Mouse (Mus musculus): ENCODE results near the gene Methig1. TPM values are rescaled to one million over a fixed set of nuclear protein-coding genes. Genes with fewer than 3 reads are reported as not detected.
"Not testable (repeated sequence)": the region's sequence is repeated elsewhere in the genome, so short reads cannot be mapped to it uniquely, and the experiment has no call there.

Methig1 gene
- polyA plus RNA-seq, 1 experiment: not detected

DNA sequence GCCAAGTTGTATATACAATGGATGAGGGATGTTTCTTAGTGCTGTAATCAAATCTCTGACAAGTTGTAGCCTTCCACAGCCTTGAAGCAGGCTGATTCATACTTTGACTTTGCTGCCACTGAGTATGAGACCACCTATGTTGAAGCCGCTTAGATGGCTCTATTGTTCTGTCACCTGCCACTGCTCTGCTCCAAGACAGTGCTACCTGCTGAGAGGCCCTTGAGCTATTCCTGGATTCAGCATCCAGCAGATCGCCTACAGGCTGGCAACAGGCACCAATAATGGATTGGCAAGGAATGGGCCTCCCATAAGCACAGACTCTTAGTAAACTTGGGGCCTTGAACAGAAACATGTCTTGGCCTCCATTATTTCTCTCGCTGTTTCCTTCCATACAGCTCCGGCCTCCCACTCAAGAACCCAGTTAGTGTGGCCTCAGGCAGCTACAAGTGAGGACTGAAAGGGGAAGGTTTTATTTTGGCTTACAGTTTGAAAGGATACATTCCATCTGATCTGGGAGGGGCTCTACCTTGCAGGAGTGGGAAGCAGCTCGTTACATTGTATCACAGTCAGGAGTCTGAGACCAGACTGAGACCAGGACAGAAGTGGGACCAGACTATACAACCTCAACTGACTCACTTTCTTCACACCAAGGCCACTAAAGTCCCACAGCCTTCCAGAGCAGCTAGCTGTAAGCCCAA, 38.4 kb upstream of the Methig1 start:
- 98% methylated on average over 5 of the region's 5 CpGs for WGBS
- H3K4me1 ChIP-seq (replicated peaks; ENCODE audit: control insufficient read depth, insufficient read depth, low read length): no peaks in the 10 kb centered on the region
- no peak overlapping the region for H3K27ac ChIP-seq (ENCODE audit: control insufficient read depth, insufficient read depth, low read length)
- DNase-seq: no peak
- TF ChIP-seq CTCF (IDR thresholded peaks at IDR 0.05; ENCODE audit: borderline replicate concordance, control insufficient read depth, extremely low read depth, insufficient read depth, low read length, poor library complexity): no peak
- TF ChIP-seq POLR2A (IDR thresholded peaks at IDR 0.05; ENCODE audit: control insufficient read depth, extremely low read depth, insufficient read depth, low read length, poor library complexity): no peak
- no peak overlapping the region for H3K4me3 ChIP-seq (ENCODE audit: control insufficient read depth, insufficient read depth, low read length)
- no peaks in the 10 kb centered on the region for H3K27me3 ChIP-seq (ENCODE audit: control insufficient read depth, insufficient read depth, low read length)
- no peaks in the 10 kb centered on the region for H3K36me3 ChIP-seq (ENCODE audit: control insufficient read depth, insufficient read depth, low read length)

DNA sequence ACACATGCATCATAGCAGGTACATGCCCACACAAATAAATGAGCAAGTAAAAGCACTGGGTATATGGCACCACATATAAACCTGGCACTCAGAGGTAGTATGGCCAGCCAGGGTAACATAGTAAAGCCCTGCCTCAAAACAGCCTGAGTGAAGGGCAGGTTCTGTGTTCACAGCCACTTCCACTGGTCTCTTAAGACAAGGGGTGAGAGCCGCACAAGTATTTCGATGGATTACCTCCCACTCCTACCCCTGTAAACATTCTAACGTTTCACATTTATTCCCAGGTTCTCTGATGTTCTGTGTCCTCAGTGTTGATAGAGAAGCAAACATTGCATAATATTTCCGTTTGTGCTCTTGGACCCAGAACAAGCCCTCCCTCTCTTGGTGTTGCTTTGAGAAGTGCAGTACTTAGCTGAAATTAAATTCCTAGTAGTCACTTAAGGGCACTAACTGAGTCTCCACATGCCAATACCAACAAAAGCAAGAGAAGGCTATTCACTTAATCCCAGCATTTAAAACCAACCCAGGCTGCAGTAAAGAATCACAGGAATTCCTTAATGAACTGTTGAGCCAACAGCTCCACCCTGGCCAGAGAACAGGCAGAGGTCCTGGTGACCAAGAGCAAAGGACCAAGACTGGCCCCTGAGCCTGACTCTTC, 34.8 kb upstream of the Methig1 start:
- H3K27me3 ChIP-seq (ENCODE audit: control insufficient read depth, insufficient read depth, low read length); H3K36me3 ChIP-seq (ENCODE audit: control insufficient read depth, insufficient read depth, low read length); H3K27ac ChIP-seq (ENCODE audit: control insufficient read depth, insufficient read depth, low read length); DNase-seq; H3K4me3 ChIP-seq (ENCODE audit: control insufficient read depth, insufficient read depth, low read length); H3K4me1 ChIP-seq (replicated peaks; ENCODE audit: control insufficient read depth, insufficient read depth, low read length): not testable (repeated sequence)
- WGBS: 86% methylated on average over 4 of the region's 4 CpGs

- Histone ChIP-seq H3K4me1 (replicated peaks; ENCODE audit: control insufficient read depth, insufficient read depth, low read length) (no peaks in the 10 kb centered on the region), H3K27ac (ENCODE audit: control insufficient read depth, insufficient read depth, low read length) (no peak overlapping the region), H3K4me3 (ENCODE audit: control insufficient read depth, insufficient read depth, low read length) (no peak overlapping the region), H3K27me3 (ENCODE audit: control insufficient read depth, insufficient read depth, low read length) (no peaks in the 10 kb centered on the region), H3K36me3 (ENCODE audit: control insufficient read depth, insufficient read depth, low read length) (no peaks in the 10 kb centered on the region)
- no peak for DNase-seq
- 97% methylated on average over 1 of the region's 1 CpGs for WGBS
- no peak for TF ChIP-seq POLR2A (IDR thresholded peaks at IDR 0.05; ENCODE audit: control insufficient read depth, extremely low read depth, insufficient read depth, low read length, poor library complexity)
- TF ChIP-seq CTCF (IDR thresholded peaks at IDR 0.05; ENCODE audit: borderline replicate concordance, control insufficient read depth, extremely low read depth, insufficient read depth, low read length, poor library complexity): no peak
These were observed 33.1 kb upstream of the Methig1 start for GRCm38 (mm10) chr15:100319884-100320283.

DNA sequence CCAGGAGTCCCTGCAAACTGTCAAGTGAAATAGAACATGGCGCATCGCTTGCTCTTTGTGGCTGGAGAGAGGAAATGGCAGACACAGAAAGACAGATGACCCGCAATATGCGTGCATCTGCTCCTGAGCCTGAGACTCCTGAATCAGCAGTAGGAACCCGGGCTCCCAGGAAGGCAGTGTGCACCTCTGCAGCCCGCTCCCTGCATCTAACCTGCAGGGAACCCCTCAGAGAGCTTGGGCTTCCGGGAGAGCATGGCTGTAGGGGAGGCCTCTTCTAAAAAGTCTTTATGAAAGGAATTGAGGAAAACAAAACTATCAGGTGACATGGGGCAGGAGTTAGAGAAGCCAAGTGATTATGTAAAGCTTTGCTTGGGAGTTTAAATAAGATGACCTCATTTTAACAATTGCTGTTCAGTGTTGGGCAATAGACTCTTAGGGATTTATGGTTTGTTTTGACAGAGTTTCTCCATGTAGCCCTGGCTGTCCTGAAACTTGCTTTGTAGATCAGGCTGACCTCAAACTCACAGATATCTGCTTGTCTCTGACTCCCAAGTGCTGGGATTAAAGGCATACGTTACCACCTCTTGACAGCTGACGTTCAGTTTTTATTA, 32.5 kb upstream of the Methig1 start:
- TF ChIP-seq POLR2A (IDR thresholded peaks at IDR 0.05; ENCODE audit: control insufficient read depth, extremely low read depth, insufficient read depth, low read length, poor library complexity) (no peak), CTCF (IDR thresholded peaks at IDR 0.05; ENCODE audit: borderline replicate concordance, control insufficient read depth, extremely low read depth, insufficient read depth, low read length, poor library complexity) (no peak)
- DNase-seq: no peak

GRCm38 (mm10) chr15:100321134-100321533, 31.8 kb upstream of the Methig1 start:
- no peak for DNase-seq
- TF ChIP-seq POLR2A (IDR thresholded peaks at IDR 0.05; ENCODE audit: control insufficient read depth, extremely low read depth, insufficient read depth, low read length, poor library complexity): no peak
- no peaks in the 10 kb centered on the region for H3K36me3 ChIP-seq (ENCODE audit: control insufficient read depth, insufficient read depth, low read length)
- H3K4me3 ChIP-seq (ENCODE audit: control insufficient read depth, insufficient read depth, low read length): no peak overlapping the region
- H3K27ac ChIP-seq (ENCODE audit: control insufficient read depth, insufficient read depth, low read length): no peak overlapping the region
- H3K4me1 ChIP-seq (replicated peaks; ENCODE audit: control insufficient read depth, insufficient read depth, low read length): no peaks in the 10 kb centered on the region
- no peaks in the 10 kb centered on the region for H3K27me3 ChIP-seq (ENCODE audit: control insufficient read depth, insufficient read depth, low read length)
- WGBS: 72% methylated on average over 5 of the region's 5 CpGs

More for the DNA sequence above, 32.5 kb upstream of the Methig1 start:
- no peaks in the 10 kb centered on the region for H3K27me3 ChIP-seq (ENCODE audit: control insufficient read depth, insufficient read depth, low read length)
- H3K4me3 ChIP-seq (ENCODE audit: control insufficient read depth, insufficient read depth, low read length): no peak overlapping the region
- WGBS: 83% methylated on average over 9 of the region's 9 CpGs
- H3K4me1 ChIP-seq (replicated peaks; ENCODE audit: control insufficient read depth, insufficient read depth, low read length): no peaks in the 10 kb centered on the region
- H3K36me3 ChIP-seq (ENCODE audit: control insufficient read depth, insufficient read depth, low read length): no peaks in the 10 kb centered on the region
- no peak overlapping the region for H3K27ac ChIP-seq (ENCODE audit: control insufficient read depth, insufficient read depth, low read length)

GRCm38 (mm10) chr15:100324021-100324591, 28.8 kb upstream of the Methig1 start:
- H3K4me1 ChIP-seq (replicated peaks; ENCODE audit: control insufficient read depth, insufficient read depth, low read length): no peaks in the 10 kb centered on the region
- no peaks in the 10 kb centered on the region for H3K36me3 ChIP-seq (ENCODE audit: control insufficient read depth, insufficient read depth, low read length)
- H3K27me3 ChIP-seq (ENCODE audit: control insufficient read depth, insufficient read depth, low read length): no peaks in the 10 kb centered on the region
- no peak for TF ChIP-seq CTCF (IDR thresholded peaks at IDR 0.05; ENCODE audit: borderline replicate concordance, control insufficient read depth, extremely low read depth, insufficient read depth, low read length, poor library complexity)
- no peak for TF ChIP-seq POLR2A (IDR thresholded peaks at IDR 0.05; ENCODE audit: control insufficient read depth, extremely low read depth, insufficient read depth, low read length, poor library complexity)
- no peak overlapping the region for H3K4me3 ChIP-seq (ENCODE audit: control insufficient read depth, insufficient read depth, low read length)
- 92% methylated on average over 12 of the region's 12 CpGs for whole genome bisulfite sequencing
- no peak overlapping the region for H3K27ac ChIP-seq (ENCODE audit: control insufficient read depth, insufficient read depth, low read length)
- DNase-seq: no peak

Measured in thymus, adult 2 months (tissue).